Mouse (Mus musculus) urinary bladder, postnatal 14 days (tissue): Measurements from ENCODE around the gene Map4k2.

Experiments
- DNase-seq: peaks from one replicate; pipeline ENCODE4 v3.0.0; 2021; ENCODE audit warnings: low spot score

The Map4k2 gene

DNA sequence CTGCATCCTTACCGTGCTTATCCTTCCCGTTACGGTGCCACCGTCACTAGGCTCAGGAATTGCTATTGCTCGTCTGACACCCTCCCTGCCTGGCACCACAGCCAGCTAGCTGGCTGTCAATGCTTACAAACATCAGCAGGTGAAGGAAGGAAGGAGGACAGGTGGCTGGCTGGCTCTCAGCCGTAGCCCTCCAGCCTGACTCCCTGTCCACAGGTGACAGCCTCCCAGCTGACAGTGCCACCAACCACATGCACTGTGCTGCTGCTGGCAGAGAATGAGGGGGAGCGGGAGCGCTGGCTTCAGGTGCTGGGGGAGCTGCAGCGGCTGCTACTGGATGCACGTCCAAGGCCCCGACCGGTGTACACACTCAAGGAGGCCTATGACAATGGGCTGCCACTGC, 22.8 kb upstream of the Map4k2 start:
- DNase-seq, result no peak

DNA sequence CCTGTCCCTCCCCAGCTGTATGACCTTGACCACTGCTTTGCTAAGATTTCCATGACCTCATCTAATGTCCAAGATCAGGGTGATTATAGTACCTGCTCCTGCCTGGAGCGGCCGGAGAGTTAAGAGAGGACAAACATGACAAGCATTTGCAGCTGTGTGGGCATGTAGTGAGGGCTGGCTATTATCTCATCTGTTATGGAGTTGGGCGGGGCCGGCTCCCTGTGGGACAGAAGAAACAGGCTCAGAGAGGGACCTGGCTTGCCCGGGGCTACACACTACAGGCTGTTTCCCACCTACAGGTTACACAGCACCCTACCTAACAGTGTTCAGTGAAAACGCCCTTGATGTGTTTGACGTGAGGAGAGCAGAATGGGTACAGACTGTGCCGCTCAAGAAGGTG, 19.6 kb upstream of the Map4k2 start:
- DNase-seq, result peak; percentile 54

DNA sequence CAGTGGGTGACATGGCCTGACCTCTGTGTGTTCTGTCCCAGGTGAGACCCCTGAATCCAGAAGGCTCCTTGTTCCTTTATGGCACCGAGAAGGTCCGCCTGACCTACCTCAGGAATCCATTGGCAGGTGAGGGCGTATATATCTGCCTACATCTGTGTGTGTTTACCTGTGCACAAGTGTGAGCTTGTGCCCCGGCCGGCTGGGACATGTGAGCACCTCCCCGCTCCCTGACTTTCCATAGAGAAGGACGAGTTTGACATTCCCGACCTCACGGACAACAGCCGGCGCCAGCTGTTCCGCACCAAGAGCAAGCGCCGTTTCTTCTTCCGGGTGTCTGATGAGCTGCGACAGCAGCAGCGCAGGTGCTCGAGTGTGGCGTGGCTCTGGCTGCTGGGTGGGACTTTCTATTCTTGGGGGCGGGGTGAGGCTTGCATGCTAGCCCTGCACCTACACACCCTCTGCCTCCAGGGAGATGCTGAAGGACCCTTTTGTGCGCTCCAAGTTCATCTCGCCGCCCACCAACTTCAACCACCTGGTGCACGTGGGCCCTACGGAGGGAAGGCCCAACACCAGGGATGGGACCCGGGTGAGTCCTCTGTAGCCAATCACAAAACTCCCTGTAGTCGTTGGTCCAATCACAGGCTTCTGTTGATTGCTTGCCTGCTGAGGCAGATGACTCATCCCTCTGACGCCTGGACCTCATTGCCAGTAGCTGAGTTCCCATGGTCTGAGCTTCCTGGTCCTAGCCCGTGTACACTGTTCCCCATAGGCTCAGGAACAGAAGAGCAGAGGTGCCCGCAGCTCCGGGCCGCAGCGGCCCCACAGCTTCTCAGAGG, 18.9 kb upstream of the Map4k2 start:
- DNase-seq, result peak; percentile 76

DNA sequence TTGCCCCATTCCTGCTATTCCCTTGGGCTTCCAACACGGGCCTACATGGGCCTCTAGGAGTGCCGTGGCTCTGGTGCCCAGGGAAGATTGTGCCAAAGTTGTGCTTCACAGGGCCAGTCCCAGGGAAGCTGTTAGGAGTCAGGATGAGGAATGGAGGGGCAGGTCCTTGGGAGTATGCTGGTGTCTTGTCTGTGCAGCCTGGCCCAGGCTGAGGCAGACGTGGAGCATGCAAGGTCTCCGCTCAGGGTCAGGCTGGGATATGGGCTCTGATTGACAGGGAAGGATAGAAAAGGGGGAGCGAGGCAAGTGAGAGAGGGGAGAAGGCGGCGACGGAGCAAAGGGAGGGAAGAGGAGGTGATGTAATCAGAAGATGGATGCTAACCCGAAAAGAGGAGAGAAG, 16.2 kb upstream of the Map4k2 start:
- DNase-seq, result no peak

DNA sequence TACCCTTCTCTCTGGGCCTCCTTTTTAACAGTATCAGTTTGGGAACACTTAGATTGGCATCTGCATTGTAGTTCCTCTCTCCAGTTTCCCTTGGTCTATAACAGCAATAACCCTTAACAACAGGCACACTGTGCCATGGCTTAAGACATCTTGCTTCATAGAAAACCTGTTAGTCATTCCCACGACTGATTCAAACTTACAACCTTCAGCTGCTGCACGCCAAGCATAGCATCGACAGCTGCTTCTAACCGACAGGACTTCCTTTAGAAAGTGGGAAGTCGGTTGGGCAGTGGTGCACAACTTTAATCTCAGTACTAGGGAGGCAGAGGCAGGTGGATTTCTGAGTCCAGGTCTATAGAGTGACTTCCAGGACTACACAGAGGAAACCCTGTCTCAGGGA, 9.8 kb upstream of the Map4k2 start:
- no peak for DNase-seq

DNA sequence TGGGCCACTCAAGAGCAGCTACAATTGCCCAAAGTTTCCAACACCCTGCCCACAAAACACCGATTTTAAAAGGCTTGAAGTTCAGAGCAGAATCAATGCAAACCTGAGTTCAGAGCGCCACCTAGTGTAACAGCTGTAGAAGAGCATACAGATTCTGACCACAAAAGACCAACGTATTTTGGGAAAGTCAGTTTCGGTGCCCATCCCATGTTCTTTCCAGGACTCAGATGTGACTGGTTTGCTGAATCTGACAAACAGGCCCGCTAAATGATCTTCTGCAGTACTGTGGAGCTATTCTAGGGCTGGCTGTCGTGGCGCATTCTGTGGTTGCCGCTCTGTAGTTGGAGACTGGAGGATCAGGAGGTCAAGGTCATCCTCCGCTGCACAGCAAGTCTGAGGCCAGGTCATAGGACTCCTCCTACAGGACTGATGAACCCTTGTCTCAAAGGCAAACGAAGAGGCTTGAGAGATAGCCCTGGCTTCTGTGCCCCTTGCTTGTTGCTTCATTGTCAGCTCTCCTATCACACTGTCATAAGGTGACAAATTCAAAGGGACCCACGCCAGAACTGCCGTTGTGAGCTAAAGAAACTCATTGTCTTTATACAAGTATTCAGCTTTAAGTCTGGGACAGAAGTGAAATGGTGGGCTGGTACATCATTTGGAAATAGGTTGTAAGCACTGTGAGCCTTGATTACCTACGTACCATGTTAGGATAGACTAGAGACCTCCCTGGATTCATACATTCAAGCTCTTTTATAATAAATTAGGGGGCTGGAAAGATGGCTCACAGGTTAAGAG, 9.0 kb upstream of the Map4k2 start:
- DNase-seq, result peak; percentile 64

DNA sequence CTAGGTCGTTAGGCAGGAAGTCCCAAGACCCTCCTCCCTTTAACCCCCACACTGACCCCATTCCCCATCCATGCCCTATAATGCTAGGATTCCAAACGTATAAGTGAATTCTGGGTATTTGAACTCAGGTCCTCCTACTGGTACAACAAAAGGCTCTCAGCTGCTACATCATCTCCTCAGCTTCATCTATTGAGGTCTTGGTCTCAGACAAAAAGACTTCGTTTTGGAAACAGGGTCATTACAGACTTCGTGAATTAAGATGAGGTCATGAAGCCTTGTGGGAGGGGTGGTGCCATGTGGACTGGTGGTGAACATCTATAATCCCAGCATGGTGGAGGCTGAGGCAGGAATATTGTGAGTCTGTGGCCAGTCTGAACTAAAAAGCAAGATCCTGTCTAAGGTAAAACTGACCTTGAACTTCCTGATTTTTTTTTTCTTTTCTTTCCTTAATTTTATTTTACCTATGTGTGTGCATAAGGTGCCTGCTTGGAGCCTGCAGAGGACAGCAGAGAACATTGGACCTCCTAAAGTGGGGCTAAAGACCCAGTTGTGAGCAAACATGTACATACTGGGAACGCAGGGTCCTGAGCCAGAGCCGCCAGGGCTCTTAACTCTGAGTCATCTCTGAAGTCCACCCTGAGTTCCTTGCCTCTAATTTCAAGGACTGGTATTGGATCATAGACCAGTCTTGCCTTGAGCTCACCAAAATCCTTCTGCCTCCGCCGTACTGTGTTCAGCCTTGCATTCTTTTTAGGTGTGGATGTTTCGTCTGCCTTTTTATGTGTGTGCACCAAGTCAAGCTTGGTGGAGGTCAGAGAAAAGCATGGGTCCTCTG, 7.0 kb upstream of the Map4k2 start:
- DNase-seq, result no peak

DNA sequence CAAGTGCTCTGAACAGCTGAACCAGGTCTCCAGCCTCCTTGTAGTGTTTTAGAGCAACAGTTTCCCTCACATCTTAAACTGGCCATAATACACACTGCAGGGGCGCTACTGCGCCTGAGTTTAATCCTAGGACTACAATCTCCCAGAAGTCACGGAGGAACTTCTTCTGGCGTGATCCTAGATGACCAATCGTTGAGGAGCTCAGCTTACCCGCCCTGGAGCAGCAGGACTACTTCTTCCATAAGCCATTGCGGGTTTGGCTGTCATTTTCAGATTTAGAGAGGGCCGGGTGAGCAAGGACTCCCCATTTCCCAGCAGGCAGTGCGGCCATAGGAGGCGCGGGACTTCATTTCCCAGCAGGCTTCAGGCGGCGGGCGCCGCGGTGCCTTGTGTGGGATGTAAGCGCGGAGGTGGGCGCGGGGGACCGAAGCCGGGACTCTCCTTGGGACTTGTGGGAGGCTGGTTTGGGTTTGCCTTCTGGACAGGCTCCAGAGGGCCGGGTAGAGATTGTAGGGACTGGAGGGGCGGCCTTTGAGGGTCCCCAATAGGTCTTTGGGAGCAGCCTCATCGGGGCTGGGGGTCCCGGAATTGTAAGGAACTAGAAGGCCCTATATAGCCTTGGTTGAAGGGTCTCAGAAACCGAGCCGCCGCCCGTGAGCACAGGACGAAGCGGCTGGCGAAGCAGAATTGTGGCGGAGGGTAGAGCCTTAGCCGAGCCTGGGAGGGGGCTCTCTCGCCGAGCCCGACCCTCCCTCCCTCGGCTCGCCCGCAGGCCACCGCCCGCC, 6.1 kb upstream of the Map4k2 start, which contains the start of gene Men1:
Gene Men1, plus strand, starts transcription at position 307 of the 785 bp plus-strand sequence.
- peak; percentile 92 for DNase-seq

DNA sequence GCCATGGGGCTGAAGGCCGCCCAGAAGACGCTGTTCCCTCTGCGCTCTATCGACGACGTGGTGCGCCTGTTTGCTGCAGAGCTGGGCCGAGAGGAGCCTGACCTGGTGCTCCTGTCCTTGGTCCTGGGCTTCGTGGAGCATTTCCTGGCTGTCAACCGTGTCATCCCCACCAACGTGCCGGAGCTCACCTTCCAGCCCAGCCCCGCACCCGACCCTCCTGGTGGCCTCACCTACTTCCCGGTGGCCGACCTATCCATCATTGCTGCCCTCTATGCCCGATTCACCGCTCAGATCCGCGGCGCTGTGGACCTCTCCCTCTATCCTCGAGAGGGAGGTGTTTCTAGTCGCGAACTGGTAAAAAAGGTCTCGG, 5.5 kb upstream of the Map4k2 start:
- DNase-seq, result no peak

DNA sequence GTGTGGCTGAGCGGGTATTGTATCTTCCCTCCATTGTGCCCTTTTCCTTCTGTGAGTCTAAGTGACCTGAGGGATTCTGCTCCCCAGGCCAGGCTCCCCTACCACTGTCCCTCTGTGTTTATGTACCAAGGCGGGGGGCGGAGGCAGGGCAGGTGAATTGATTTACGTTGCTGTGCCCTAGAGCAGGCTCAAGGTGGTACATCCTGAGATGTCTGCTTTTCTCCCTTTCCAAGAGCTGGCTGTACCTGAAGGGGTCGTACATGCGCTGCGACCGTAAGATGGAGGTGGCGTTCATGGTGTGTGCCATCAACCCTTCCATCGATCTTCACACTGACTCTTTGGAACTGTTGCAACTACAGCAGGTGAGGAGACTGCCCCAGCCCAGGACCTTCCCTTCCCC, 4.0 kb upstream of the Map4k2 start:
- no peak for DNase-seq

DNA sequence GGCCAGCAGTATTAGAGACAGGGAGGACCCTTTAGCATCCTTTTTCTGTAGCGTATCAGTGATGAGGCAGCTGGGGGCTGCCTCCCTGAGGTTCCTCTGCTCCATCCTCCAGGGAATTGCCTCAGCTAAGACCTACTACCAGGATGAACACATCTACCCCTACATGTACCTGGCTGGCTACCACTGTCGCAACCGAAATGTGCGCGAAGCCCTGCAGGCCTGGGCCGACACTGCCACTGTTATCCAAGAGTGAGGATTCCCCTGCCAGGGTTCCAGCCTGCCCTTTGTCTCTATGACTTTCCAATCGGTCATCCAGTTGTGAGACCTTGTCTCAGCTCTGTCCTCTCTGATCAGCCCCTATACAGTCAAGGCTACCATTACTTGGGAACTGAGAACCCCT, 2.8 kb upstream of the Map4k2 start:
- DNase-seq, result no peak

DNA sequence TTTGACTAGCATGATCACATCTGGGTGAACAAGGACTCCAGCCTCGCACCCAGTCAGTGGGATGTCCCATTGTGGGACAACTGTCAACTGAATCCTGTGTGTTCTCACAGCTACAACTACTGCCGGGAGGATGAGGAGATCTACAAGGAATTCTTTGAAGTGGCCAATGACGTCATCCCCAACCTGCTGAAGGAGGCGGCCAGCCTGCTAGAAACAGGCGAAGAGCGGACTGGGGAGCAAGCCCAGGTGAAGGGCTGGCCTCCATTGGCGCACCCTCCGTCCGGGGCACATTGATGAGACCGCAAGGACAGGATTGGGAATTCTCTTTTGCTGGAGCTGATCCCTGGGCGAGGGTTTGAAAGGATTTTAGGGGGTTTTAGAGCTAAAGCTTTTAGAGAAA, 2.2 kb upstream of the Map4k2 start:
- DNase-seq, result no peak

DNA sequence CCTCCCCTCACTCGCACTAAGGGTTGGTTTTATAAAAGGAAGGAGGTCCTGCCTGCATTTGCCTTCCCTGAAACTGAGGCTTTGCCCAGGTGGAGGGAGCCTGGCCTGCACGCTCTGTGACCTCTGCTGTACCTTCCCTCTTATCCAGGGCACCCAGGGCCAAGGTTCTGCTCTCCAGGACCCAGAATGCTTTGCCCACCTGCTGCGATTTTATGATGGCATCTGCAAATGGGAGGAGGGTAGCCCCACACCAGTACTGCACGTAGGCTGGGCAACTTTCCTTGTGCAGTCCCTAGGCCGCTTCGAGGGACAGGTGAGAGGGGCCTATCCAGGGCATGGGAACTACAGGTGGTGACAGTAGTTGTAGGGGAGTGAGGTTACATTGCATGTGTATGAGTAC, 1.7 kb upstream of the Map4k2 start:
- DNase-seq, result no peak

DNA sequence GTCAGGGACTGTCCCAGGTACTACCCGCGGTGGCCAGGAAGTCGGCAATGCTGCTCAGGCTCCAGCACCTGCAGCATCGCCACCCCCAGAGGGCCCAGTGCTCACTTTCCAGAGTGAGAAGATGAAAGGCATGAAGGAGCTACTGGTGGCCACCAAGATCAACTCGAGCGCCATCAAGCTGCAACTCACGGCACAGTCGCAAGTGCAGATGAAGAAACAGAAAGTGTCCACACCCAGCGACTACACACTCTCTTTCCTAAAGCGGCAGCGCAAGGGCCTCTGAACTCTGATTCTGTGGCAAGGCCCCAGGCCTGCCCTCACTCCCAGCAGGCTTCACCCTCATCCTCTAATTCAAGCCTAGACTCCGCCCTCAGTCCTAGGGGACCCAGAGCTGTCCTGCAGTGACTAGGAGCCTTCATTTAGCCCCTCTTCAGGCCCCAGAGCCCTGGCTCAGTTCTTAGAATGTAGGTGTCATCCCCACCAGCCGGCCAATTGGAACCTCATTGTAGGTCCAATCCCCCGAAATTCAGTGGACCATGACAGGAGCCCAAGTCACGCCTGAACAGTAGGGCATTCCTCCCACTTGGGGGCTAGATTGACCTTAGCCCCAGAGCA, 938 bp upstream of the Map4k2 start:
- no peak for DNase-seq

DNA sequence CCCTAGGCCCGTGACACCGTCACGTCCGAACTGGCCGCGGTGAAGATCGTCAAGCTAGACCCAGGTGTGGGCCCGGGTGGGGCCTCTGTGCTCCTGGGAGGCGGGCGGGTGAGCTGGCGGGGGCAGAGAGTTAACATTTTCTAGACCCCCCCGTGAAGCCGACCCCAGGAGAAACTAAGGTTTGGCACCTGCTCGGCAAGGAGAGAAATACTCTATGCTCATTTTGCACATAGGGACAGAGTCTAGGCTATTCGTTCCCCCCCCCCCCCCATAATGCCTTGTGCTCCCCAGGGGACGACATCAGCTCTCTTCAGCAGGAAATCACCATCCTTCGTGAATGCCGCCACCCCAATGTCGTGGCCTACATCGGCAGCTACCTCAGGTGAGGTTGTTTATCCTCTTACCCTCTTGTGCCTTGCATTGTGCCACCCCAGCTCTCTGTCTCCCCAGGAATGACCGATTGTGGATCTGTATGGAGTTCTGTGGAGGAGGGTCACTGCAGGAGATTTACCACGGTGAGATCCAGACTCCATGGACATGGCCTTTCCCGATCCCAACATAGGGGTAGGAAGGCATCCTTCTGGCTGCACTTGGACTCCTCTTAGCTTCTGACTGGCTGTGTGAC, 630 bp downstream of the Map4k2 start:
- DNase-seq, result no peak

DNA sequence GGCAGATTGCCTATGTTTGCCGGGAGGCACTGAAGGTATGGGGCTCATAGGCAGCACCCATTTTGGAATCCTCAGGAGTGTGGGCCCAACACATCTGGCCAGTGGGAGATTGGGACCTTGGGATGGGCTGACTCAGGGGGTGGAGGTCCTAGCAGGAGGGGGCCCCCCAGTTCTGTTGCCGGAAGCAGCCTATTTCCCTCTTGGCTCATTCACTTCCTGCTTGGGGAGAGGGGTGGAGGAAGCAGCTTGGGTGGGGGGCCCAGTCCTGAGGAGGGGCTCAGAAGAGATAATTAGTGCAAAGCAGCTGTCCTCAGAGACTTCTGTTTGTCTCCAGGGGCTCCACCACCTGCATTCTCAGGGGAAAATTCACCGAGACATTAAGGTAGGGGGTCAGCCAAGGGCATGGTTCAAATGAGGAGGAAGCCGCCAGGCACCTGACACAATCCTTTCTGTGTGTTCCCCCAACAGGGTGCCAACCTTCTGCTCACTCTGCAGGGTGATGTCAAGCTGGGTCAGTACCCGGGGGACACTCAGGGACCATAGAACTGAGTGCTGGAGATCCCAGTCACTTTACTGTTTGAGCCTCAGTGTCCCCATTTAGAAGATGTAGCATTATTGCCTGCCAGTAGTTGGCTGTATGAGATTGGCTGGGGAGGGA, 1.5 kb downstream of the Map4k2 start:
- no peak for DNase-seq

DNA sequence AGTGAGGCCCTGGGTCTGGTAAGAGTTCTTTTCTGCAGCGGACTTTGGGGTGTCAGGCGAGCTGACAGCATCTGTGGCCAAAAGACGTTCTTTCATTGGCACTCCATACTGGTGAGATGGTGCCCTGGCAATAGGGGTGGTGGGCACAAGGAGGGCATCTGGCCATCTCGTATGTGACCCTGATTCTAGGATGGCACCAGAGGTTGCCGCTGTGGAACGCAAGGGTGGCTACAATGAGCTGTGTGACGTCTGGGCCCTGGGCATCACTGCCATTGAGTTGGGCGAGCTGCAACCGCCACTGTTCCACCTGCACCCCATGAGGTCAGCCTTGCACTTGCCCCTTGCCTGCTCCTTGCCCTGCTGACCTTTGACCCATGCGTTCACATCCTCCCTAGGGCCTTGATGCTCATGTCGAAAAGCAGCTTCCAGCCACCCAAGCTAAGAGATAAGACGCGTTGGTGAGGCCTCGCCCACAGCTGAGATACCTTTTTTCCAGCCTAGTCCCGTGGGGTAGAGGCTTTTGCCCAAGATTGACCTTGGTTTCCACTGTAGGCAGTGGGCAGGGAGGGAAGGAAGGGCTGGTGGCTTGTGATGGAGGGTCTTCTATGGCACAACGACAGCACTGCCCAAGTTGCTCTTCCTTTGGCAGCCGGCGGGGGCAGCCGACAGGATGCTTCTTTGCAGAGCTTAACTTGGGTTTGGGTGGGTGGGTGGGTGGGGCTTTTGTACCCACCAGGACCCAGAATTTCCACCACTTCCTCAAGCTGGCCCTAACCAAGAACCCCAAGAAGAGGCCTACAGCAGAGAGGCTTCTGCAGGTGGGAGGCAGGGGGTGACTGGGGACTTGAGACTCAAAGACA, 2.4 kb downstream of the Map4k2 start:
- DNase-seq, result no peak

DNA sequence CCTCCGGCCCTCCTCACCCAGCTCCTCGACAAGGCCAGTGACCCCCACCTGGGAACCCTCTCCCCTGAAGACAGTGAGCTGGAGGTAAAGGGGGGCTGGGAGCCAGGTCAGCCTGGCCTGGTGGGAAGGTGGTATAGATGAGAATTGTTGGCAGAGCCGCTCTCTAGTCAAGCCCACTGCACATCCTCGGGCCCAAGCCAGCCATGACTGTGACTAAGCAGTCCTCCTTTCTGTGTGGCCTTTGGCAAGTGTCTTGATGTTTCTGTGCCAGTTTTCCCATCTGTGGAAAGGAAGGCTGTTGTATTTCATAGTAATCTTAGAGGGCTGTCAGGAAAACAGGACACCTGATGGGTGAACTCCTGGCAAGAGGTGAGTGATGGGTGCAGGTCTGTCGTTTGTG, 3.1 kb downstream of the Map4k2 start:
- DNase-seq, result no peak

DNA sequence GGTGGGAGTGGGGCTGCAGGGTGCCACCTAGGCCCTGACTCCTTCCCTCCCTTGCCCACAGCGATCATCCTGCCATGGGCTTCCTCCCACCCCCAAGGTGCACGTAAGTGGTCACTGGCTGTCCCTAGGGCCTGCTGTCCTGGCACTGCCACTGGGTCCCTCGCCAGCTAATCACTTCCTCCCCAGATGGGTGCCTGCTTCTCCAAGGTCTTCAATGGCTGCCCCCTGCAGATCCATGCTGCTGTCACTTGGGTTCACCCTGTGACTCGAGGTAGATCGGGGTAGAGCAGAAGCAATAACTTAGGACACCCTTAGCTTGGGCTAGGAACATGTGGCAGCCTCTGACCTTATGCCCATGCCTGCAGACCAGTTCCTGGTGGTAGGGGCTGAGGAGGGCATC, 5.1 kb downstream of the Map4k2 start:
- DNase-seq, result no peak
